Mouse (Mus musculus) neural tube, embryonic 12.5 days (tissue): ENCODE measurements around the gene Abhd14a. TPM values are rescaled to one million over a fixed set of nuclear protein-coding genes. Genes with fewer than 3 reads are reported as not detected.

Experiments
- ATAC-seq: fragments of 200-750 bp; cut with Nextera tagmentation; 2 replicates; pipeline ENCODE4 v1.8.0; 2017; ENCODE audit warnings: low read depth, mild to moderate bottlenecking, moderate TSS enrichment, moderate library complexity; ENCODE audit not compliant: low FRiP score
- H3K27ac ChIP-seq: fragments of 300-500 bp; sonication (generic); 2 replicates; pipeline ENCODE4 v1.5.1; 2016
- H3K27me3 ChIP-seq: fragments of 300-500 bp; sonication (generic); replicated peaks from 2 replicates; pipeline ENCODE4 v1.6.1; 2016; ENCODE audit warnings: mild to moderate bottlenecking
- H3K36me3 ChIP-seq: fragments of 300-500 bp; sonication (generic); 2 replicates; pipeline ENCODE4 v1.6.1; 2016; ENCODE audit warnings: mild to moderate bottlenecking
- H3K4me1 ChIP-seq: fragments of 300-500 bp; sonication (generic); 2 replicates; pipeline ENCODE4 v1.6.1; 2016
- H3K4me2 ChIP-seq: fragments of 300-500 bp; sonication (generic); replicated peaks from 2 replicates; pipeline ENCODE4 v1.6.1; 2016; ENCODE audit warnings: mild to moderate bottlenecking
- H3K4me3 ChIP-seq: fragments of 300-500 bp; sonication (generic); 2 replicates; pipeline ENCODE4 v1.5.1; 2016
- H3K9ac ChIP-seq: fragments of 300-500 bp; sonication (generic); 2 replicates; pipeline ENCODE4 v1.6.1; 2016; ENCODE audit warnings: mild to moderate bottlenecking
- H3K9me3 ChIP-seq: fragments of 300-500 bp; sonication (generic); 2 replicates; pipeline ENCODE4 v1.6.1; 2016; ENCODE audit warnings: mild to moderate bottlenecking
- WGBS: fragments of 180-500 bp; shearing (Covaris S2); methylation state at CpG from one replicate; pipeline ENCODE4 v1.1.7; 2016; 5-methylcytosine and 5-hydroxymethylcytosine counted together
- polyA plus RNA-seq: library from polyadenylated mRNA; unstranded; fragments of >200 nt; fragmentation: Nextera tagmentation; extraction: Ambion mirVana; gene quantifications from 2 replicates; pipeline ENCODE4 v1.2.1, GENCODE M21; 2016

Gene Abhd14a
- polyA plus RNA-seq, 1 experiment from 2014 or later, result 34.6 TPM

DNA sequence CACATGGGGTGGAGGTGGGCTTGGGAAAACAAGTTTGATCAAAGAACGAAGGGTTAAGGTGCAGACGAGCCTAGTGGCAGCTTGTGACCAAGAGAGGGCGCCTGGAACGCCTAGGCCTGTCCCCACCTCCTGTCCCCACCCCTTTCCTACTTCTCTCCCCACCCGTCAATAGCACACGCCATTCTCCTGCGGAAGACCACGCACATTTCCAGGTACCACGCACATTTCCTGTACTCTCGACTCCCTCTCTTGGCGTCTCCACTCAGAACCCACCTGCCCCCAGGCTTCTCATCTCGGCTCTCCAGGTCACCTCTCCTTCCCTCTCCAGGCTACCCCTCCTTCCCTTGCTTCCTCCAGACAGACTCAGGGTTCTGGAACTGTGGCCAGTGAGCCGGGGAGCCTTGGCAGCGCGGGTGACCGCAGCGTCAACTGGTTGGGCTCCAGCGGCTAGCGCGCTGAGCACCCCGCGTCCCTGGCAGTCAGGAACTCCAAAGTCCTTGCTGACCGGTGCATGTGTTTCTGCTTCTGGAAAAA is 1.1 kb upstream of the Abhd14a start:
- Histone ChIP-seq H3K36me3 (no peaks in the 10 kb centered on the region), H3K4me3 (peak overlapping the region; percentile 33), H3K9ac (peak overlapping the region; percentile 38; the same call in 1 of the 2 replicates), H3K9me3 (no peaks in the 10 kb centered on the region), H3K4me2 (peak overlapping the region; percentile 79), H3K27ac (no peak overlapping the region), H3K4me1 (peaks cover 50% of the 10 kb centered on the region), H3K27me3 (no peaks in the 10 kb centered on the region)
- ATAC-seq, result 0 out of 2 replicates have a peak, but pooled peaks have one; percentile 28
- WGBS, result 1% methylated on average over 23 of the region's 23 CpGs

- H3K27me3 ChIP-seq, result no peaks in the 10 kb centered on the region
- no peaks in the 10 kb centered on the region for H3K9me3 ChIP-seq
- H3K9ac ChIP-seq, result no peak overlapping the region
- H3K27ac ChIP-seq, result no peak overlapping the region
- H3K4me2 ChIP-seq, result peak overlapping the region; percentile 79
- no peak overlapping the region; the same call in 1 of the 2 replicates for H3K4me3 ChIP-seq
- 41% methylated on average over 9 of the region's 9 CpGs for WGBS
- no peaks in the 10 kb centered on the region for H3K36me3 ChIP-seq
- H3K4me1 ChIP-seq, result peaks cover 45% of the 10 kb centered on the region
- peak; percentile 22; the same call in 1 of the 2 replicates for ATAC-seq
These were observed 473 bp upstream of the Abhd14a start for GRCm38 (mm10) chr9:106447951-106448350.

GRCm38 (mm10) chr9:106444836-106445235 is 2.6 kb downstream of the Abhd14a start:
- no peaks in the 10 kb centered on the region for H3K9me3 ChIP-seq
- no peak for ATAC-seq
- H3K4me3 ChIP-seq, result no peak overlapping the region
- H3K4me2 ChIP-seq, result no peak overlapping the region
- no peak overlapping the region for H3K9ac ChIP-seq
- H3K27me3 ChIP-seq, result no peaks in the 10 kb centered on the region
- no peaks in the 10 kb centered on the region for H3K36me3 ChIP-seq
- WGBS, result 77% methylated on average over 4 of the region's 4 CpGs
- peaks cover 21% of the 10 kb centered on the region for H3K4me1 ChIP-seq
- no peak overlapping the region for H3K27ac ChIP-seq

DNA sequence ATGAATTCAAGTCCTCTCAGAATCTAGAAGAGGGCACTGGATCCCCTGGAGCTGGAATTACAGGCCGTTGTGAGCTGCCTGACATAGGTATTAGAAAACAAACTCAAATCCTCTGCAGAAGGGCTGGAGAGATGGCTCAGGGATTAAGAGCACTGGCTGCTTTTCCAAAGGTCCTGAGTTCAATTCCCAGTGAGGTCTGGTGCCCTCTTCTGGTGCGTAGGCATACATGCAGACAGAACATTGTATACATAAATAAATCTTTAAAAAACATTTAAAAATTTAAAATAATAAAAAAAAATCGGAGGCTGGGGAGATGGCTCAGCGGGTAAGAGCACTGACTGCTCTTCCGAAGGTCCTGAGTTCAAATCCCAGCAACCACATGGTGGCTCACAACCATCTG is 4.8 kb downstream of the Abhd14a start:
- no peaks in the 10 kb centered on the region for H3K27me3 ChIP-seq
- peaks cover 21% of the 10 kb centered on the region for H3K4me1 ChIP-seq
- no peak overlapping the region for H3K4me2 ChIP-seq
- no peaks in the 10 kb centered on the region for H3K9me3 ChIP-seq
- no peaks in the 10 kb centered on the region for H3K36me3 ChIP-seq
- H3K4me3 ChIP-seq, result no peak overlapping the region
- WGBS, result 84% methylated on average over 5 of the region's 5 CpGs
- H3K27ac ChIP-seq, result no peak overlapping the region
- H3K9ac ChIP-seq, result no peak overlapping the region
- no peak for ATAC-seq

- no peaks in the 10 kb centered on the region for H3K27me3 ChIP-seq
- no peak overlapping the region for H3K9ac ChIP-seq
- peaks cover 30% of the 10 kb centered on the region for H3K36me3 ChIP-seq
- H3K4me2 ChIP-seq, result peak overlapping the region; percentile 84; the same call in 1 of the 2 replicates
- 87% methylated on average over 9 of the region's 9 CpGs for WGBS
- H3K27ac ChIP-seq, result no peak overlapping the region
- ATAC-seq, result no peak
- H3K4me3 ChIP-seq, result no peak overlapping the region
- H3K9me3 ChIP-seq, result no peaks in the 10 kb centered on the region
- H3K4me1 ChIP-seq, result peaks cover 20% of the 10 kb centered on the region
These were observed 10.9 kb downstream of the Abhd14a start for GRCm38 (mm10) chr9:106436566-106436965.

DNA sequence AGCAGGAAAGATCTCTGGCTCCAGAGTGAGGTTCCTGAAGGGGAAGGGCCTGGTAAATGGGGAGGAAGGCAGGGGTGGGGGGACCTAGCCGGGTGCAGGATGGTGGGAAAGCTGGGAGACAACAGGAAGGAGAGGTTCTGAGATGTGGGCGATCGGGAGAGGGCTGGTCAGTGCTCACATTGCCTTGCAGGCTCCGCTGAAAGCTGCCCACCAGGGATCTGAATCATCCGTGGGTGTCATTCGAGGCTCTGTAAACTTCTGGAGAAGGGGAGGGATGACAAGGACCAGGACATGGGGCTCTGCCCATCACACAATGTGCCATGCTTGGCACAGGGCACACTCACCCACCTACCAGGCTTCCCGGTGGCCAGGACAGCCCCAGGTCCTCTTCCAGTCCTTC is 14.1 kb downstream of the Abhd14a start:
- Histone ChIP-seq H3K9me3 (no peaks in the 10 kb centered on the region), H3K4me1 (peaks cover 22% of the 10 kb centered on the region), H3K9ac (no peak overlapping the region), H3K4me3 (no peak overlapping the region), H3K4me2 (no peak overlapping the region), H3K27ac (no peak overlapping the region), H3K27me3 (no peaks in the 10 kb centered on the region), H3K36me3 (peaks cover 38% of the 10 kb centered on the region)
- WGBS, result 79% methylated on average over 7 of the region's 7 CpGs
- ATAC-seq, result no peak

DNA sequence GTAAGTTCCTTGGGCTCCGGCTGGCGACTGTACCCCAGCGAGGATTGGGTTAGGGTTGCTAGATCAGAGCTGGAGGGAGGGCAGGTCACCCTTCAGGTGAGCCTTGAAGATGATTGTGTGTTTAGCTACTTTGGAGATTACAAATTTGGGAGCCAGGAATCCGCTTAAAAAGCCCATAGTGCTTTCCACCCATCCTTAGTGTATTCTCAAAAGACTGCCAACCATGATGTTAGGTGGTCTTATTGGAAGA is 17.5 kb downstream of the Abhd14a start:
- Histone ChIP-seq H3K27ac (peak overlapping the region; percentile 44; the same call in 1 of the 2 replicates), H3K4me1 (peaks cover 8% of the 10 kb centered on the region), H3K9ac (peak overlapping the region; percentile 91), H3K9me3 (no peaks in the 10 kb centered on the region), H3K27me3 (no peaks in the 10 kb centered on the region), H3K4me3 (peak overlapping the region; percentile 73), H3K4me2 (peak overlapping the region; percentile 77), H3K36me3 (peaks cover 38% of the 10 kb centered on the region)
- 2% methylated on average over 4 of the region's 4 CpGs for WGBS
- no peak for ATAC-seq

DNA sequence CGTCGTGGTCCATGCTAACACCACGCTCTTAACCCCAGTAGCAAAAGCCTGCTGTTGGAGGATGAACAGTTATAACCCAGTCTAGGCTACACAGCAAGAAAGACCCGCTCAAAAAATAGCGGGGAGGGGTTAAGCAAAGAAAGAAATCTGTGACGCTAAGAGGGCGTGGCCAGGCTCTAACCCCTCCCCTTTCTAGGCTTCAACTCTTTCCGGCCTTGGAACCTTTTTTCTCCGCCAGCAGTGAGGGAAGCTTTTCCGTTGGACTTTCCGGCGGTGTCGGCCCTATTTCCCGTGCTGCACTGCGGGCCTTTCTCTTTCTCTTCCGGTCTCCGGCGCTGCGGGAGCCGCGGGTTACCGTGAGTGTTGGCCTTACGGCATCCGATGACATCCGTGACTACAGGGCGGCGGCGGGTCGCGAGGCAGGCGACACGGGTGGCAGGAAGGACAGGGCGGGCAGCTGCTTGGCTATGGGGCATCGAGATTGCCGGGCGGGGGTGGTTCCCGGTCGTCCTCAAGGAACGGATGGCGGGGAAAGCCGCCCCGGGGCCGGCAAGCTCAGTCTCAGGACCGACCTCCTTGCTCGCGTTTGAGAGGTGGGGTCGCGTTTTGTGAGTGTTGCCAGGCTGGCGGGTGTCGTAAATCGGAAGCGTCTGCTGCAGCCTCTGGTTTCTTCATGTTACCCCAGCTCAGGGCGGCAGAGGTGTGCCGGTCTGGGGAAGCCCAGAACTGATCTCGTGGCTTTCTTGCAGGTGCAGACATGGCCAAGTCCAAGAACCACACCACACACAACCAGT is 18.1 kb downstream of the Abhd14a start, which contains the start of gene Rpl29:
Rpl29 (plus strand) TSS at position 234 of the 794 bp plus-strand sequence.
- H3K27ac ChIP-seq, result peak within 1 kb of the TSS; percentile 93
- H3K36me3 ChIP-seq, result peaks cover 37% of the 10 kb centered on the region
- peak within 1 kb of the TSS; percentile 77 for H3K4me2 ChIP-seq
- ATAC-seq, result peak; percentile 92
- under 1% methylated on average over 55 of the region's 55 CpGs for WGBS
- H3K4me1 ChIP-seq, result peaks cover 8% of the 10 kb centered on the region
- H3K4me3 ChIP-seq, result peak within 1 kb of the TSS; percentile 73
- H3K9me3 ChIP-seq, result no peaks in the 10 kb centered on the region
- H3K9ac ChIP-seq, result peak within 1 kb of the TSS; percentile 91
- no peaks in the 10 kb centered on the region for H3K27me3 ChIP-seq

DNA sequence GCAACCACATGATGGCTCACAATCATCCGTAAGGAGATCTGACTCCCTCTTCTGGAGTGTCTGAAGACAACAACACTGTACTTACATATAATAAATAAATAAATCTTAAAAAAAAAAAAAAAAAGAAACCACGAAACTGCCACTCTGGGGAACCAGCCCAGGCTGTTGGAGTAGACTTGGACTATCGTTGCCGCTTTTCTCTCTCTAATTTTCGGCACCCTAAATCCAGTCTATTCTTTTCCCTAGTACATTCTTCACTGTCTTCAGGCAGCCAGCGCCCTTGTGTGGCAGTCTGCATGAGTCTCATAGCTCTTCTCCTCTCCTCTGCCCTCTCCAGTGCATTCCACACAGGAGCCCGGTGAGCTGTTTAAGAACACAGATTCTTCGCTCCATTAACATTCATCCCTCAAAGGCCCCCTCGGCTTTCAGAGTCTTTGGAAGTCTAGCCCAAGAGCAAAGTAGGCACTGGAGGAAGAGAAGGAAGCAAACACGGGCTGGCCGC is 18.7 kb downstream of the Abhd14a start:
- ATAC-seq, result peak; percentile 59
- H3K4me1 ChIP-seq, result peaks cover 8% of the 10 kb centered on the region
- peak overlapping the region; percentile 77 for H3K4me2 ChIP-seq
- H3K27me3 ChIP-seq, result no peaks in the 10 kb centered on the region
- peak overlapping the region; percentile 73 for H3K4me3 ChIP-seq
- H3K36me3 ChIP-seq, result peaks cover 31% of the 10 kb centered on the region
- peak overlapping the region; percentile 52 for H3K9ac ChIP-seq
- peak overlapping the region; percentile 93 for H3K27ac ChIP-seq
- 16% methylated on average over 11 of the region's 11 CpGs for WGBS
- H3K9me3 ChIP-seq, result no peaks in the 10 kb centered on the region

DNA sequence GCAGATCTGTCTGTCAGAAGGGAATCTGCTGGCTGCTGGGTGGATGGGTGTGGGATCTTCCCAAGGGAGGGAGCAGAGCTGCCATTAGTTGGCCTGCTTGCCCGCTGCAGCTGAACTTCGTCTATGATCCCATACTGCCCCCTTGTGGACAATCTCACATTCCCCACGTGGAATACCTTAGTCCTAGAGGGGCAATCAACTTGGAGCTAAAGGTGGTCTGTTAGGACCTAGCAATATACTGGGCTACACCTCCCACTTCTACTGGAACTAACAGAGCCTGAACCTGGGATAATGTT is 25.7 kb downstream of the Abhd14a start:
- Histone ChIP-seq H3K9ac (no peak overlapping the region), H3K36me3 (no peaks in the 10 kb centered on the region), H3K27me3 (peaks cover 2% of the 10 kb centered on the region; the same call in 1 of the 2 replicates), H3K4me1 (peaks cover 27% of the 10 kb centered on the region), H3K27ac (no peak overlapping the region), H3K4me2 (peak overlapping the region; percentile 36), H3K9me3 (no peaks in the 10 kb centered on the region), H3K4me3 (no peak overlapping the region)
- WGBS, result 0% methylated on average over 3 of the region's 3 CpGs
- peak; percentile 75 for ATAC-seq

- no peak overlapping the region for H3K4me3 ChIP-seq
- no peak overlapping the region for H3K9ac ChIP-seq
- H3K4me1 ChIP-seq, result peaks cover 27% of the 10 kb centered on the region
These were observed 26.2 kb downstream of the Abhd14a start for GRCm38 (mm10) chr9:106421033-106421864.

GRCm38 (mm10) chr9:106420608-106421007 is 26.9 kb downstream of the Abhd14a start:
- Histone ChIP-seq H3K9me3 (no peaks in the 10 kb centered on the region), H3K36me3 (no peaks in the 10 kb centered on the region), H3K27ac (no peak overlapping the region), H3K4me3 (no peak overlapping the region), H3K27me3 (peaks cover 2% of the 10 kb centered on the region; the same call in 1 of the 2 replicates), H3K4me1 (peaks cover 27% of the 10 kb centered on the region), H3K9ac (0 out of 2 replicates have a peak overlapping the region, but pooled peaks have one; percentile 4), H3K4me2 (peak overlapping the region; percentile 36)
- WGBS, result 0% methylated on average over 2 of the region's 2 CpGs
- ATAC-seq, result no peak

More at GRCm38 (mm10) chr9:106421033-106421864, 26.2 kb downstream of the Abhd14a start:
- H3K36me3 ChIP-seq, result no peaks in the 10 kb centered on the region
- no peak overlapping the region for H3K27ac ChIP-seq
- WGBS, result 8% methylated on average over 18 of the region's 18 CpGs
- H3K9me3 ChIP-seq, result no peaks in the 10 kb centered on the region
- H3K27me3 ChIP-seq, result peaks cover 2% of the 10 kb centered on the region; the same call in 1 of the 2 replicates
- peak overlapping the region; percentile 36 for H3K4me2 ChIP-seq
- ATAC-seq, result peak; percentile 41; the same call in 1 of the 2 replicates
